Mouse (Mus musculus): ENCODE data around the gene Dcun1d4.

The Dcun1d4 gene

DNA sequence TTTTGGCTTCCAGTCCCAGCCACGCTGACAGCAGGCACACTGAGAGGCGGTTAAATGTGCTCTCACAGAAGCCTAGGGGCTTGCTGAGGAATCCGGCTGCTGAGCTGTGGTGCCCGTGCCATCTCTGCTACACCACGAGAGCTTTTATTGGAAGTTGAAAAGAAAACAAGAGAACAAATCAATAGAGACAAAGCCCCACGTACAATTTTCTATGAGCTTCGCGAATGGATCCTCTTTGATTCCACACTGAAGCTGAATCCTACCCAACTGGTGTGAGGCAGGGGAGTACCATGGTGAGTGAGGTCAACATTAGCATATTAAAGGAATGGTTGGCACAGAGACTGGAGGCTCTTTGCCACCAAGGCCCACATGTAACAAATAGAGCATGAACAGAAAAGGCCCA is 120.6 kb downstream of the Dcun1d4 start:
- no peak for DNase-seq

GRCm38 (mm10) chr5:73602865-73603264 is 122.1 kb downstream of the Dcun1d4 start:
- DNase-seq, result no peak

- no peak for DNase-seq
Observed at GRCm38 (mm10) chr5:73604542-73604941, 123.7 kb downstream of the Dcun1d4 start.

GRCm38 (mm10) chr5:73604964-73605363 is 124.2 kb downstream of the Dcun1d4 start:
- DNase-seq, result no peak

All from cerebellum, adult 11-12 months (tissue).